Mouse (Mus musculus): ENCODE measurements at regions not wholly inside any gene's neighbourhood (a gene's known extent, or its start where the extent isn't known, plus 50 kb on each side); places are given as distances from the start of the nearest gene placed in this dataset.

GRCm38 (mm10) chr2:105481990-105482592 is 83.0 kb upstream of the Rcn1 start:
- TF ChIP-seq POLR2A (IDR thresholded peaks at IDR 0.05; ENCODE audit: borderline replicate concordance, extremely low read depth, insufficient read depth, insufficient read length, poor library complexity, severe bottlenecking): no peak
- no peak for TF ChIP-seq CTCF (IDR thresholded peaks at IDR 0.05; ENCODE audit: borderline replicate concordance, extremely low read depth, insufficient read depth, insufficient read length)
